Mouse (Mus musculus): ENCODE measurements around the gene Ccr10.

Ccr10 gene

GRCm38 (mm10) chr11:101187541-101187940 is 12.3 kb upstream of the Ccr10 start:
- DNase-seq: no peak

GRCm38 (mm10) chr11:101186526-101187247 is 11.4 kb upstream of the Ccr10 start:
- no peak for DNase-seq

GRCm38 (mm10) chr11:101185441-101185840 is 10.2 kb upstream of the Ccr10 start:
- DNase-seq: no peak

- no peak for DNase-seq
Measured at GRCm38 (mm10) chr11:101184984-101185383, 9.7 kb upstream of the Ccr10 start.

GRCm38 (mm10) chr11:101182771-101183517 is 7.7 kb upstream of the Ccr10 start:
- no peak for DNase-seq

GRCm38 (mm10) chr11:101181961-101182360 is 6.7 kb upstream of the Ccr10 start:
- no peak for DNase-seq

- DNase-seq: peak; percentile 84
Measured at GRCm38 (mm10) chr11:101180846-101181740, 5.8 kb upstream of the Ccr10 start.

- no peak for DNase-seq
Measured at GRCm38 (mm10) chr11:101180261-101180660, 5.0 kb upstream of the Ccr10 start.

GRCm38 (mm10) chr11:101179306-101179705 is 4.1 kb upstream of the Ccr10 start:
- DNase-seq: no peak

- DNase-seq: no peak
Measured at GRCm38 (mm10) chr11:101178061-101179058, 3.1 kb upstream of the Ccr10 start.

- DNase-seq: peak; percentile 67
Measured at GRCm38 (mm10) chr11:101176933-101177773, 1.9 kb upstream of the Ccr10 start.

GRCm38 (mm10) chr11:101176117-101176691 is 961 bp upstream of the Ccr10 start:
- DNase-seq: peak; percentile 45

GRCm38 (mm10) chr11:101175636-101176116 is 433 bp upstream of the Ccr10 start:
- no peak for DNase-seq

- peak; percentile 44 for DNase-seq
Measured at GRCm38 (mm10) chr11:101174389-101174745, 876 bp downstream of the Ccr10 start.

GRCm38 (mm10) chr11:101173631-101174388 is 1.4 kb downstream of the Ccr10 start:
- DNase-seq: peak; percentile 68

- no peak for DNase-seq
Measured at GRCm38 (mm10) chr11:101173112-101173511, 2.1 kb downstream of the Ccr10 start.

- no peak for DNase-seq
Measured at GRCm38 (mm10) chr11:101172434-101172815, 2.8 kb downstream of the Ccr10 start.

GRCm38 (mm10) chr11:101171721-101172433 is 3.4 kb downstream of the Ccr10 start:
- peak; percentile 62 for DNase-seq

Data from right cerebral cortex, postnatal 4 days (tissue).